Mouse (Mus musculus) cerebellum, adult 9-11 months (tissue): ENCODE measurements around the gene Gm2974.
"Not testable (repeated sequence)": the region's sequence is repeated elsewhere in the genome, so short reads cannot be mapped to it uniquely, and the experiment has no call there.

Source experiments
- DNase-seq: peaks from one replicate; pipeline ENCODE4 v3.0.0; 2022

The Gm2974 gene

DNA sequence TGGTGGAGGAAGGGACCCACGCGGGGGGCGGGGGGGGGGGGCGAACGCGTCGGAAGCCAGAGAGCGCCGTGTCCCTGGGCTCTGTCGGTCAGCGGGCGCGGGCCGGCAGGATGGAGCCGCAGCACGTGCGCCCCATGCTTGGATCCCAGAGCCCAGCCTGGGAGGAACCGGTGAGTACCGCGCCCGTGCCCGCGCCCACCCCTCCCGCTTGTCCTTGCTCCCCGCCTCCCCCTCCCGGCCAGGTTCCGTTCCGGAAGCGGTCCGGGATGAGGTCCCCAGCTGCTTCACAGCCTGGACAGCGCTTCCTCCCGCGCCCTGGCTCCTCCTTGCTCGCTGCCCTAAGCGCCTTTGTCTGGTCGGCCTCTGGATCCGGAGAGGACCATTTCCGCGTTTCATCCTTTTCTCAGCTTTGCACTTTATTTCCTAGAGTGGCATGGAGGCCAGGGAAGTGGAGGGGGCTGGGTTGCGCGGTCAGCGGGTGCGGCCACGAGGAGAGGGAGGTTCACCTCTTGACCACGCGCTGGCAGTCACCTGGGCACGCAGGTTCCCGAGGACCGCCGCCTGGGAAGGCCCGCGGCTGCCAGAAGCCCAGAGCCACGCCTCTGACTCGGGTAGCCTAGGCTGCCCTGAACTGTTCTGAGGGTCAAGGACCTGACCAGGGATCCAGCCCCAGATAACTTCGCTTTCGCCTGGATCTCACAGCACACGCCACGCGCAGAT is at the start of gene Gm2974:
Gene Gm2974, plus strand, starts transcription at position 86 of the 720 bp plus-strand sequence.
- DNase-seq = not testable (repeated sequence)

GRCm38 (mm10) chr14:4141646-4142045 is 40.7 kb upstream of the Gm2974 start:
- not testable (repeated sequence) for DNase-seq

GRCm38 (mm10) chr14:4164730-4165129 is 17.6 kb upstream of the Gm2974 start, which contains the start of gene Gm3127:
Gm3127 (plus strand) TSS chr14:4165030.
- not testable (repeated sequence) for DNase-seq

GRCm38 (mm10) chr14:4182030-4182429 is 346 bp upstream of the Gm2974 start:
- peak; percentile 1 for DNase-seq

GRCm38 (mm10) chr14:4183375-4183774 is 999 bp downstream of the Gm2974 start:
- not testable (repeated sequence) for DNase-seq

DNA sequence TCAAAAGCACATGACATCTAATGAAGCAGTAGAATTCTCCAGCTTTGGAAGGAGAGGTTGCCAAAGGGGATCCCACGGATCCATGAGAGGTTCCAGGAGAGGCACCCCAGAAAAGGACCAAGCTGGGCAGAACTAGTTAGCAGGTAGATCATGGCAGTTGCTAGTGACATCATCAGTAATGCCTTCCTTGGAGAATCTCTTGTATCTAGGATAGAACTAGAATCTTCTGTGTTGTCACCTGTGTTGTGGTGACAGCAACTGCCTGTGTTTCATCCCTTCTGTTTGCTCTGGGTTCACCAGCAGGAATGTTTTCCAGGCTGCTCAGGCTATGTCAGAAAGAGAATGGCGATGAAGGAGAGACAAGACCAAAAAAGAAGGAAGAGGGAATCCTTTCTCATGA is 67.0 kb downstream of the Gm2974 start, which contains the start of gene Gm3138:
Gene Gm3138, plus strand, starts transcription at position 301 of the 400 bp plus-strand sequence.
- DNase-seq = not testable (repeated sequence)
